Mouse (Mus musculus) thymus, adult 2 months (tissue): ENCODE results near the gene Napsa. TPM values are rescaled to one million over a fixed set of nuclear protein-coding genes. Genes with fewer than 3 reads are reported as not detected.

Source experiments
- DNase-seq: peaks from one replicate; pipeline ENCODE4 v3.0.0; 2021
- H3K27ac ChIP-seq: fragments of 200-500 bp; 2 replicates; pipeline ENCODE4 v1.5.1; 2012; ENCODE audit warnings: low read length, control low read depth; ENCODE audit not compliant: control insufficient read depth, insufficient read depth
- H3K27me3 ChIP-seq: fragments of 200-500 bp; 2 replicates; pipeline ENCODE4 v1.6.1; 2012; ENCODE audit warnings: mild to moderate bottlenecking, low read length, moderate library complexity, mixed read lengths; ENCODE audit not compliant: control insufficient read depth, insufficient read depth
- H3K36me3 ChIP-seq: fragments of 200-500 bp; 2 replicates; pipeline ENCODE4 v1.6.1; 2012; ENCODE audit warnings: mild to moderate bottlenecking, low read length, moderate library complexity; ENCODE audit not compliant: control insufficient read depth, insufficient read depth
- H3K4me1 ChIP-seq: fragments of 200-500 bp; replicated peaks from 2 replicates; pipeline ENCODE4 v1.6.1; 2012; ENCODE audit warnings: low read length; ENCODE audit not compliant: control insufficient read depth, insufficient read depth
- H3K4me3 ChIP-seq: fragments of 200-500 bp; 2 replicates; pipeline ENCODE4 v1.5.1; 2012; ENCODE audit warnings: mild to moderate bottlenecking, low read length, control low read depth, moderate library complexity; ENCODE audit not compliant: control insufficient read depth, insufficient read depth
- CTCF ChIP-seq: fragments of 200-500 bp; IDR thresholded peaks from 2 replicates; pipeline ENCODE4 v1.5.1; 2012; ENCODE audit warnings: mild to moderate bottlenecking, control low read depth, low read length, moderate library complexity, borderline replicate concordance; ENCODE audit not compliant: control insufficient read depth, poor library complexity, insufficient read depth; ENCODE audit errors: extremely low read depth
- POLR2A ChIP-seq: fragments of 200-500 bp; IDR thresholded peaks from 2 replicates; pipeline ENCODE4 v1.6.1; 2012; ENCODE audit warnings: mild to moderate bottlenecking, low read length, control low read depth, moderate library complexity; ENCODE audit not compliant: control insufficient read depth, poor library complexity, insufficient read depth; ENCODE audit errors: extremely low read depth
- WGBS: fragments of 180-500 bp; shearing (Covaris S2); methylation state at CpG from one replicate; pipeline ENCODE4 v1.1.7; 2018; 5-methylcytosine and 5-hydroxymethylcytosine counted together
- polyA plus RNA-seq: library from polyadenylated mRNA; depleted of rRNA; stranded (reverse); fragments of >200 nt; gene quantifications from 2 replicates; pipeline ENCODE4 v1.2.3, GENCODE M21; 2012

The Napsa gene
- polyA plus RNA-seq, 1 experiment = 32.0 TPM

GRCm38 (mm10) chr7:44537009-44537408 lies 35.2 kb upstream of the Napsa start:
- no peaks in the 10 kb centered on the region for H3K27me3 ChIP-seq
- 97% methylated on average over 7 of the region's 7 CpGs for WGBS
- H3K36me3 ChIP-seq = peaks cover 29% of the 10 kb centered on the region
- DNase-seq = no peak
- TF ChIP-seq CTCF (no peak), POLR2A (no peak)
- no peak overlapping the region for H3K27ac ChIP-seq
- no peak overlapping the region for H3K4me3 ChIP-seq
- peaks cover 6% of the 10 kb centered on the region; the same call in 1 of the 2 replicates for H3K4me1 ChIP-seq

GRCm38 (mm10) chr7:44537496-44537895 lies 34.7 kb upstream of the Napsa start:
- H3K36me3 ChIP-seq = peaks cover 29% of the 10 kb centered on the region
- 92% methylated on average over 13 of the region's 13 CpGs for WGBS
- H3K27me3 ChIP-seq = no peaks in the 10 kb centered on the region
- H3K4me1 ChIP-seq = peaks cover 11% of the 10 kb centered on the region; the same call in 1 of the 2 replicates
- no peak overlapping the region for H3K4me3 ChIP-seq
- H3K27ac ChIP-seq = no peak overlapping the region
- DNase-seq = no peak
- no peak for TF ChIP-seq POLR2A
- TF ChIP-seq CTCF = no peak

DNA sequence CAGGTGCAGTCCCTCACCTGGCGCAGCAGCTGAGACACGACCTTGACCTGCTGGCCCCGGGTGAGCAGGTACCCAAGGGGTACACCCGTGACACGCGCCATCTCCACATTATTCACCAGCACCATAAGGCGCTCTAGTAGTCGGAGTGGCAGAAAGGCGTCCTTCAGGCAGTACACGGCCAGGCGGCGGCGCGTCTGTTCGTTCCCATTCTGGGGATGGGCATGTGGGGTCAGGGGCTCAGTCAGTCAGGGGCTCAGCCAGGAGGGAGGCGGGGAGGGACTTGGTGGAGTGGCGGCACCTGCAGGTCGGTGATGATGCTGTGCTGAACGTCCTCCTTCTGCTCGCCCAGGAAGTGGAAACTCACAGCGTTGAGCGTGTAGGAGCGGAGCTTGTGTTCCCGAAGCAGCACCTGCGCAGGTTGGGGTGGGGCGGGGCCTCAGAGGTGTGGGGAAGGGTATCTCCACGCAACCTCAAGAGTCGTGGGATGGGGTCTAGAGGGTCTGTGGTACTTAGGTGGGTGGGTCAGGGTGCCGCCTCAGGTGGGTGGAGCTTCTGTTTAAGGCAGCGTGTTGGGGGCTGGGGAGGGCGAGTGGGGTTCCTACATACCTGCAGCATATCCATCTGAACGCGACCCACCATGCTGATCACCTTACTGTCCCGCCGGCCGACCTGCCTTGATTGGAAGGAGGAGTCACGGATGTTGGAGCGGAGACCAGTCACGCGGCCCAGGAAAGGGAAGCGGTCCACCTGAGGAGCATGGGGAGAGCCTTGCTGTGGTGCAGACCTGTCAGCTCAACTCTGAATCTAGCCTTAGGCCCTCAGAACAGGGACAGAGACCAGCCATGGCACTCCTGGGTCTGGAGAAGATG lies 33.2 kb upstream of the Napsa start:
- 96% methylated on average over 41 of the region's 41 CpGs for whole genome bisulfite sequencing
- H3K4me1 ChIP-seq = peaks cover 24% of the 10 kb centered on the region
- H3K27me3 ChIP-seq = no peaks in the 10 kb centered on the region
- no peak overlapping the region for H3K27ac ChIP-seq
- DNase-seq = no peak
- TF ChIP-seq CTCF = no peak
- no peak for TF ChIP-seq POLR2A
- peaks cover 29% of the 10 kb centered on the region for H3K36me3 ChIP-seq
- no peak overlapping the region for H3K4me3 ChIP-seq

- Histone ChIP-seq H3K27ac (peak overlapping the region; percentile 29; the same call in 1 of the 2 replicates), H3K36me3 (peaks cover 24% of the 10 kb centered on the region), H3K4me1 (peaks cover 26% of the 10 kb centered on the region), H3K4me3 (no peak overlapping the region), H3K27me3 (no peaks in the 10 kb centered on the region)
- TF ChIP-seq POLR2A (no peak), CTCF (no peak)
- 40% methylated on average over 11 of the region's 11 CpGs for WGBS
- no peak for DNase-seq
Measured at GRCm38 (mm10) chr7:44542555-44542954, 29.6 kb upstream of the Napsa start.

- Histone ChIP-seq H3K4me3 (no peak overlapping the region), H3K4me1 (peaks cover 32% of the 10 kb centered on the region), H3K27me3 (no peaks in the 10 kb centered on the region), H3K36me3 (peaks cover 24% of the 10 kb centered on the region), H3K27ac (peak overlapping the region; percentile 37)
- no peak for DNase-seq
- 47% methylated on average over 12 of the region's 12 CpGs for WGBS
- TF ChIP-seq CTCF (no peak), POLR2A (no peak)
Measured at GRCm38 (mm10) chr7:44543071-44543470, 29.1 kb upstream of the Napsa start.

- 98% methylated on average over 3 of the region's 3 CpGs for WGBS
- H3K27me3 ChIP-seq = no peaks in the 10 kb centered on the region
- peaks cover 32% of the 10 kb centered on the region for H3K4me1 ChIP-seq
- peaks cover 8% of the 10 kb centered on the region for H3K36me3 ChIP-seq
- TF ChIP-seq CTCF (no peak), POLR2A (no peak)
- H3K27ac ChIP-seq = no peak overlapping the region
- no peak for DNase-seq
- H3K4me3 ChIP-seq = no peak overlapping the region
Measured at GRCm38 (mm10) chr7:44546274-44546673, 25.9 kb upstream of the Napsa start.
